Mouse (Mus musculus) liver, embryonic 15.5 days (tissue): ENCODE results near the gene Hist1h2bh. TPM values are rescaled to one million over a fixed set of nuclear protein-coding genes. Genes with fewer than 3 reads are reported as not detected.
"Not testable (repeated sequence)": the region's sequence is repeated elsewhere in the genome, so short reads cannot be mapped to it uniquely, and the experiment has no call there.

Experiments used
- ATAC-seq: fragments of 200-750 bp; cut with Nextera tagmentation; 2 replicates; pipeline ENCODE4 v1.8.0; 2017; ENCODE audit warnings: moderate number of reproducible peaks, mild to moderate bottlenecking, moderate library complexity; ENCODE audit not compliant: insufficient read depth
- H3K27ac ChIP-seq: fragments of 300-500 bp; sonication (generic); replicated peaks from 2 replicates; pipeline ENCODE4 v1.5.1; 2015; ENCODE audit warnings: mild to moderate bottlenecking, inconsistent platforms
- H3K27me3 ChIP-seq: fragments of 300-500 bp; sonication (generic); 2 replicates; pipeline ENCODE4 v1.6.1; 2015; ENCODE audit warnings: mild to moderate bottlenecking, inconsistent platforms
- H3K36me3 ChIP-seq: fragments of 300-500 bp; sonication (generic); replicated peaks from 2 replicates; pipeline ENCODE4 v1.6.1; 2015; ENCODE audit warnings: moderate library complexity, mild to moderate bottlenecking, inconsistent platforms
- H3K4me1 ChIP-seq: fragments of 300-500 bp; sonication (generic); replicated peaks from 2 replicates; pipeline ENCODE4 v1.6.1; 2015; ENCODE audit warnings: inconsistent platforms
- H3K4me2 ChIP-seq: fragments of 300-500 bp; sonication (generic); 2 replicates; pipeline ENCODE4 v1.6.1; 2015; ENCODE audit warnings: moderate library complexity, mild to moderate bottlenecking, inconsistent platforms
- H3K4me3 ChIP-seq: fragments of 300-500 bp; sonication (generic); replicated peaks from 2 replicates; pipeline ENCODE4 v1.5.1; 2015; ENCODE audit warnings: mild to moderate bottlenecking, inconsistent platforms
- H3K9ac ChIP-seq: fragments of 300-500 bp; sonication (generic); 2 replicates; pipeline ENCODE4 v1.6.1; 2015; ENCODE audit warnings: moderate library complexity, mild to moderate bottlenecking, inconsistent platforms
- H3K9me3 ChIP-seq: fragments of 300-500 bp; sonication (generic); replicated peaks from 2 replicates; pipeline ENCODE4 v1.6.1; 2016; ENCODE audit warnings: inconsistent platforms
- WGBS: fragments of 180-500 bp; shearing (Covaris S2); methylation state at CpG from one replicate; pipeline ENCODE4 v1.1.7; 2015; ENCODE audit warnings: mixed read lengths; ENCODE audit not compliant: insufficient replicate concordance; 5-methylcytosine and 5-hydroxymethylcytosine counted together
- polyA plus RNA-seq: library from polyadenylated mRNA; unstranded; fragments of >200 nt; fragmentation: Nextera tagmentation; extraction: Ambion mirVana; gene quantifications from 2 replicates; pipeline ENCODE4 v1.2.1, GENCODE M21; 2015

Hist1h2bh gene
- polyA plus RNA-seq, 1 experiment from 2014 or later: 1.5 TPM

DNA sequence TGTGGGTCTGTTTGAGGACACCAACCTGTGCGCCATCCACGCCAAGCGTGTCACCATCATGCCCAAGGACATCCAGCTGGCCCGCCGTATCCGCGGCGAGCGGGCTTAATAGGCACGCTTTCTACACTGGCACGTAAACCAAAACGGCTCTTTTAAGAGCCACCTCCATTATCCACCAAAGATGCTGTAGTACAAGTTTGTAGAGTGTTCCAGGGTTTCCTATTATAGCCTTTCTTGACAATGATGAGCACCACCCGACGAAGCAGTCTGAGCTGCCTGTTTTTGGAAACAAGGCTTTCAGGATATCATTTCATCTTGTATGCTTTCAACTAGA, 1.6 kb upstream of the Hist1h2bh start:
- H3K36me3 ChIP-seq, H3K9me3 ChIP-seq, H3K27me3 ChIP-seq, ATAC-seq: not testable (repeated sequence)
- H3K4me3 ChIP-seq: peak overlapping the region; percentile 59
- WGBS: 1% methylated on average over 14 of the region's 14 CpGs
- H3K9ac ChIP-seq: 0 out of 2 replicates have a peak overlapping the region, but pooled peaks have one; percentile 46
- H3K4me2 ChIP-seq: peak overlapping the region; percentile 66
- H3K4me1 ChIP-seq: peaks cover 35% of the 10 kb centered on the region
- peak overlapping the region; percentile 97 for H3K27ac ChIP-seq

- ATAC-seq: peak; percentile 75
- under 1% methylated on average over 31 of the region's 45 CpGs for WGBS
These were observed 984 bp upstream of the Hist1h2bh start, which contains the start of gene Hist1h3f for GRCm38 (mm10) chr13:23543965-23544786. Hist1h3f (plus strand) TSS chr13:23544052.

DNA sequence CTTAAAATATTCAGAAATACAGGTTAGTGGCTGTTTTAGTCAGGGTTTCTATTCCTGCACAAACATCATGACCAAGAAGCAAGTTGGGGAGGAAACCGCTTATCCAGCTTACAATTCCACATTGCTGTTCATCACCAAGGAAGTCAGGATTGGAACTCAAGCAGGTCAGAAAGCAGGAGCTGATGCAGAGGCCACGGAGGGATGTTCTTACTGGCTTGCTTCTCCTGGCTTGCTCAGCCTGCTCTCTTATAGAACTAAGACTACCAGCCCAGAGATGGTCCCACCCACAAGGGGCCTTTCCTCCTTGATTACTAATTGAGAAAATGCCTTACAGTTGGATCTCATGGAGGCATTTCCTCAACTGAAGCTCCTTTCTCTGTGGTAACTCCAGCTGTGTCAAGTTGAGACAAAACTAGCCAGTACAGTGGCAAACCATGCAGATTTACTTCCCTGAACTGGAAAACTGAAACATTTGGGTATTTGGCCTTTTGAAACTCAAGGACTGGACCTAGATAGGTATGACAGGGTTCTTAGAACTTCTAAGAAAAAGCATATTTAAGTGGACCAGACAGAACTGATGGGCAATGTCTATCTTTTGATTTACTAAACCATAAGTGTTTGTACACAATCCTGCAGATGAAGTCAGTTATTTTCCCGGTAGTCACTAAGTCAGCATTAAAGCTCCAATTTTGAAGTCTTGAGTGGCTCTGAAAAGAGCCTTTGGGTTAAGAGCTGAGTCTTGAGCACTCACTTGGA, 789 bp downstream of the Hist1h2bh start:
- peaks cover 42% of the 10 kb centered on the region for H3K4me1 ChIP-seq
- H3K4me3 ChIP-seq: peak overlapping the region; percentile 63
- peak overlapping the region; percentile 66 for H3K4me2 ChIP-seq
- peak overlapping the region; percentile 97 for H3K27ac ChIP-seq
- H3K9ac ChIP-seq: peak overlapping the region; percentile 75
- not testable (repeated sequence) for H3K27me3 ChIP-seq, ATAC-seq, H3K36me3 ChIP-seq, H3K9me3 ChIP-seq
- WGBS: 9% methylated on average over 3 of the region's 3 CpGs

More at GRCm38 (mm10) chr13:23543965-23544786, 984 bp upstream of the Hist1h2bh start, which contains the start of gene Hist1h3f:
- H3K27me3 ChIP-seq: no peaks in the 10 kb centered on the region
- peak within 1 kb of the TSS; percentile 97 for H3K27ac ChIP-seq
- H3K4me1 ChIP-seq: peaks cover 30% of the 10 kb centered on the region
- peak within 1 kb of the TSS; percentile 75 for H3K9ac ChIP-seq
- no peaks in the 10 kb centered on the region for H3K9me3 ChIP-seq
- H3K4me3 ChIP-seq: peak within 1 kb of the TSS; percentile 63
- H3K4me2 ChIP-seq: peak within 1 kb of the TSS; percentile 66
- H3K36me3 ChIP-seq: no peaks in the 10 kb centered on the region

DNA sequence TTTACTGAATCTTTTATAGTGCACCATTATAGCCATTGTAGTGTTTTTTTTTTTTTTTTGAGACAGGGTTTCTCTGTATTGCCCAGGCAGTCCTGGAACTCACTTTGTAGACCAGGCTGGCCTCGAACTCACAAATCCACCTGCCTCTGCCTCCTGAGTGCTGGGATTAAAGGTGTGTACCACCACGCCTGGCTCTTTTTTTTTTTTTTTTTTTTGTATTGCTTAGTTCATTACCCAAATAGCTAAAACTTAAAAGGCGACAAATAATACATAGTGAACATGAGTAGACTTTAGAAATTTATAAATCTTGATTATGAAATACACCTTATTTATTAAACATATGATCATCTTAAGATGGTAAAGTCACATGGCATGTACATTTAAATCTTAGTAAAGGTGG, 1.7 kb downstream of the Hist1h2bh start:
- peak overlapping the region; percentile 74 for H3K27ac ChIP-seq
- H3K36me3 ChIP-seq: no peaks in the 10 kb centered on the region
- 46% methylated on average over 3 of the region's 3 CpGs for WGBS
- H3K9me3 ChIP-seq: no peaks in the 10 kb centered on the region
- H3K9ac ChIP-seq: 0 out of 2 replicates have a peak overlapping the region, but pooled peaks have one; percentile 43
- peaks cover 45% of the 10 kb centered on the region for H3K4me1 ChIP-seq
- ATAC-seq: no peak
- H3K27me3 ChIP-seq: no peaks in the 10 kb centered on the region
- H3K4me3 ChIP-seq: peak overlapping the region; percentile 63
- H3K4me2 ChIP-seq: peak overlapping the region; percentile 66

GRCm38 (mm10) chr13:23539821-23540220, 3.4 kb downstream of the Hist1h2bh start:
- ATAC-seq, H3K36me3 ChIP-seq, H3K9ac ChIP-seq, H3K27me3 ChIP-seq, H3K4me3 ChIP-seq, H3K4me2 ChIP-seq, H3K9me3 ChIP-seq: not testable (repeated sequence)
- H3K4me1 ChIP-seq: peaks cover 40% of the 10 kb centered on the region
- H3K27ac ChIP-seq: peak overlapping the region; percentile 98; the same call in 1 of the 2 replicates
- WGBS: 66% methylated on average over 1 of the region's 1 CpGs

DNA sequence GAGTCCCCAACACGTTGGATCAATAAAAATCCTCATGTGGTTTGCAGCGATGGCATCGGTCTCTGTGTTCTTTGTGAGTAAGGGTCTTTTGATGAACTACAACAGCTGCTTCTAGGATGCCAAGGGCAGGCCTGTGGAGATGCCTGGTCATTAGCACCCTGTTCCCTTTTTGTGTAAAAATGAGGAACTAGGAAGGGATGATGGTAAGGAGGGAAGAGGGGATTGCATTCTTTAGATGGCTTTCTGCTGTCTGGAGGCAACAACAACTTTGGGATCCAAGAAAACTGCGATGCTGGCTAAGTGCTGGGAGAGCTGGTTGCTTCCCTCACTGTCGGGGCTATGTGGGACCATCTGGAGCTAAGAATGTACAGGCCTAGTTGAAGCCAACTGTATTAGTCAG, 4.9 kb downstream of the Hist1h2bh start:
- H3K27ac ChIP-seq: peak overlapping the region; percentile 98
- no peaks in the 10 kb centered on the region for H3K27me3 ChIP-seq
- no peaks in the 10 kb centered on the region for H3K9me3 ChIP-seq
- H3K4me3 ChIP-seq: 0 out of 2 replicates have a peak overlapping the region, but pooled peaks have one; percentile 66
- H3K4me2 ChIP-seq: peak overlapping the region; percentile 78
- H3K4me1 ChIP-seq: peaks cover 47% of the 10 kb centered on the region
- 72% methylated on average over 5 of the region's 5 CpGs for WGBS
- H3K9ac ChIP-seq: peak overlapping the region; percentile 73; the same call in 1 of the 2 replicates
- no peak for ATAC-seq
- H3K36me3 ChIP-seq: no peaks in the 10 kb centered on the region

GRCm38 (mm10) chr13:23537006-23537710, 6.0 kb downstream of the Hist1h2bh start:
- Histone ChIP-seq H3K9me3 (no peaks in the 10 kb centered on the region), H3K9ac (peak overlapping the region; percentile 73), H3K27ac (peak overlapping the region; percentile 98), H3K4me2 (peak overlapping the region; percentile 78), H3K36me3 (no peaks in the 10 kb centered on the region), H3K4me1 (peaks cover 58% of the 10 kb centered on the region), H3K4me3 (peak overlapping the region; percentile 66), H3K27me3 (no peaks in the 10 kb centered on the region)
- ATAC-seq: no peak
- 57% methylated on average over 3 of the region's 3 CpGs for WGBS

- 12% methylated on average over 7 of the region's 7 CpGs for WGBS
- peak overlapping the region; percentile 98 for H3K27ac ChIP-seq
These were observed 6.9 kb downstream of the Hist1h2bh start for GRCm38 (mm10) chr13:23536076-23536822.

DNA sequence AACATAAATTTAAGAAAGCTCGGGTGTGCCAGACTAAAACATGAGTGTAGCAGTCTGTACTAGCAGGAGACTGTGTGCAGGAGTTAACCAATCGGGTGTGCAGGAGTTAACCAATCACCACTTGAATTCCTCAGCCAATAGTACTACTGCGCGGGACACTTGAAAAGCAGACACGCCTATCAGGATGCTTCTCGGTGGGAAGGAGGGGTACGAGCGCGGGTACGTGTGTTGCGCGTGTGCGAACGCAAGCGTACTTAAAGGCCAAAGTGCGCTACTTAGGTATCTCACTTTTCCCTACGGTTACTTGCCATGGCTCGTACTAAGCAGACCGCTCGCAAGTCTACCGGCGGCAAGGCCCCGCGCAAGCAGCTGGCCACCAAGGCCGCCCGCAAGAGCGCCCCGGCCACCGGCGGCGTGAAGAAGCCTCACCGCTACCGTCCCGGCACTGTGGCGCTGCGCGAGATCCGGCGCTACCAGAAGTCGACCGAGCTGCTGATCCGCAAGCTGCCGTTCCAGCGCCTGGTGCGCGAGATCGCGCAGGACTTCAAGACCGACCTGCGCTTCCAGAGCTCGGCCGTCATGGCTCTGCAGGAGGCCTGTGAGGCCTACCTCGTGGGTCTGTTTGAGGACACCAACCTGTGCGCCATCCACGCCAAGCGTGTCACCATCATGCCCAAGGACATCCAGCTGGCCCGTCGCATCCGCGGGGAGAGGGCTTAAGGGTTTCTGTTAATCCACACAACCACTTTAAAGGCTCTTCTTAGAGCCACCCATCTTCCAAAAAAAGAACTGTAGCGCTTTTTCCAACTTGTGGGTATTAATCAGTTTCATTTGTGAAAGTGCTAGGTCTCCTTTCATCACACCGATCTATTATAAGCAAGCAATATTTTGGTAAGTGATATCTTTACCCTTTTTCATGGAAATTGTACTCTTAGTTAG, 7.8 kb downstream of the Hist1h2bh start, which contains the start of gene Hist1h3g:
Gene Hist1h3g, plus strand, starts transcription at position 286 of the 939 bp plus-strand sequence.
- Histone ChIP-seq H3K9ac (peak within 1 kb of the TSS; percentile 75), H3K4me2 (peak within 1 kb of the TSS; percentile 78), H3K27ac (peak within 1 kb of the TSS; percentile 98), H3K4me1 (peaks cover 50% of the 10 kb centered on the region), H3K4me3 (peak within 1 kb of the TSS; percentile 66)
- not testable (repeated sequence) for H3K36me3 ChIP-seq, H3K9me3 ChIP-seq, H3K27me3 ChIP-seq
- under 1% methylated on average over 54 of the region's 62 CpGs for WGBS
- peak; percentile 84 for ATAC-seq

More at GRCm38 (mm10) chr13:23536076-23536822, 6.9 kb downstream of the Hist1h2bh start:
- Histone ChIP-seq H3K4me3 (peak overlapping the region; percentile 66), H3K9me3 (no peaks in the 10 kb centered on the region), H3K27me3 (no peaks in the 10 kb centered on the region), H3K36me3 (no peaks in the 10 kb centered on the region), H3K9ac (peak overlapping the region; percentile 73), H3K4me1 (peaks cover 55% of the 10 kb centered on the region), H3K4me2 (peak overlapping the region; percentile 78)
- ATAC-seq: no peak
